Mouse (Mus musculus) kidney, embryonic 14.5 days (tissue): Measurements from ENCODE around the gene Mrpl51. TPM values are rescaled to one million over a fixed set of nuclear protein-coding genes. Genes with fewer than 3 reads are reported as not detected.

ENCODE experiments used
- ATAC-seq: fragments of 200-750 bp; cut with Nextera tagmentation; 2 replicates; pipeline ENCODE4 v1.8.0; 2017; ENCODE audit warnings: moderate number of reproducible peaks, mild to moderate bottlenecking, moderate TSS enrichment, moderate library complexity; ENCODE audit not compliant: low FRiP score, low TSS enrichment
- H3K27ac ChIP-seq: fragments of 300-500 bp; sonication (generic); 2 replicates; pipeline ENCODE4 v1.5.1; 2014; ENCODE audit warnings: low read depth, mild to moderate bottlenecking, low read length, moderate library complexity, mixed read lengths
- H3K27me3 ChIP-seq: fragments of 300-500 bp; sonication (generic); 2 replicates; pipeline ENCODE4 v1.6.1; 2014; ENCODE audit warnings: mild to moderate bottlenecking, low read length; ENCODE audit not compliant: control insufficient read depth, insufficient read depth
- H3K36me3 ChIP-seq: fragments of 300-500 bp; sonication (generic); 2 replicates; pipeline ENCODE4 v1.6.1; 2014; ENCODE audit warnings: low read length, mixed read lengths; ENCODE audit not compliant: control insufficient read depth, insufficient read depth
- H3K4me1 ChIP-seq: fragments of 300-500 bp; sonication (generic); 2 replicates; pipeline ENCODE4 v1.6.1; 2014; ENCODE audit warnings: low read length, mixed read lengths; ENCODE audit not compliant: control insufficient read depth, insufficient read depth
- H3K4me2 ChIP-seq: fragments of 300-500 bp; sonication (generic); replicated peaks from 2 replicates; pipeline ENCODE4 v1.6.1; 2014; ENCODE audit warnings: low read depth, mild to moderate bottlenecking, low read length
- H3K4me3 ChIP-seq: fragments of 300-500 bp; sonication (generic); 2 replicates; pipeline ENCODE4 v1.5.1; 2014; ENCODE audit warnings: mild to moderate bottlenecking, low read length
- H3K9ac ChIP-seq: fragments of 300-500 bp; sonication (generic); 2 replicates; pipeline ENCODE4 v1.6.1; 2014; ENCODE audit warnings: low read depth, mild to moderate bottlenecking, low read length, moderate library complexity
- H3K9me3 ChIP-seq: fragments of 300-500 bp; sonication (generic); 2 replicates; pipeline ENCODE4 v1.6.1; 2016; ENCODE audit warnings: low read length; ENCODE audit not compliant: control insufficient read depth
- WGBS: fragments of 180-500 bp; shearing (Covaris S2); extraction: QIAGEN DNeasy Blood & Tissue Kit; methylation state at CpG from one replicate; pipeline ENCODE4 v1.1.7; 2014; 5-methylcytosine and 5-hydroxymethylcytosine counted together
- polyA plus RNA-seq: library from polyadenylated mRNA; unstranded; fragments of >200 nt; fragmentation: Nextera tagmentation; extraction: Ambion mirVana; gene quantifications from 2 replicates; pipeline ENCODE4 v1.2.1, GENCODE M21; 2014

Gene Mrpl51
- polyA plus RNA-seq, result 203 and 238 TPM in 2 replicates

GRCm38 (mm10) chr6:125191332-125192015 is at the start of gene Mrpl51, which contains the start of gene Ncapd2:
TSS of gene Mrpl51 (plus strand) at chr6:125191801.
TSS of gene Ncapd2 (minus strand) at chr6:125191701.
- Histone ChIP-seq H3K27ac (peak within 1 kb of the TSS; percentile 100), H3K9ac (peak within 1 kb of the TSS; percentile 81), H3K36me3 (peaks cover 52% of the 10 kb centered on the region), H3K4me1 (peaks cover 6% of the 10 kb centered on the region; the same call in 1 of the 2 replicates), H3K4me2 (peak within 1 kb of the TSS; percentile 63), H3K9me3 (no peaks in the 10 kb centered on the region), H3K4me3 (peak within 1 kb of the TSS; percentile 79), H3K27me3 (no peaks in the 10 kb centered on the region)
- peak; percentile 96 for ATAC-seq
- WGBS, result under 1% methylated on average over 54 of the region's 54 CpGs

GRCm38 (mm10) chr6:125142436-125142835 is 49.2 kb upstream of the Mrpl51 start:
- peaks cover 61% of the 10 kb centered on the region for H3K36me3 ChIP-seq
- 95% methylated on average over 8 of the region's 8 CpGs for WGBS

GRCm38 (mm10) chr6:125143128-125143527 is 48.5 kb upstream of the Mrpl51 start:
- H3K4me3 ChIP-seq, result no peak overlapping the region
- no peaks in the 10 kb centered on the region for H3K27me3 ChIP-seq
- H3K4me1 ChIP-seq, result peaks cover 23% of the 10 kb centered on the region
- H3K4me2 ChIP-seq, result no peak overlapping the region
- H3K36me3 ChIP-seq, result peaks cover 55% of the 10 kb centered on the region
- ATAC-seq, result no peak
- no peak overlapping the region for H3K9ac ChIP-seq
- 81% methylated on average over 3 of the region's 3 CpGs for WGBS
- H3K9me3 ChIP-seq, result no peaks in the 10 kb centered on the region
- H3K27ac ChIP-seq, result no peak overlapping the region

More at GRCm38 (mm10) chr6:125142436-125142835, 49.2 kb upstream of the Mrpl51 start:
- Histone ChIP-seq H3K9me3 (no peaks in the 10 kb centered on the region), H3K4me2 (no peak overlapping the region), H3K27ac (no peak overlapping the region), H3K4me1 (peaks cover 16% of the 10 kb centered on the region), H3K9ac (no peak overlapping the region), H3K27me3 (no peaks in the 10 kb centered on the region), H3K4me3 (no peak overlapping the region)
- no peak for ATAC-seq

DNA sequence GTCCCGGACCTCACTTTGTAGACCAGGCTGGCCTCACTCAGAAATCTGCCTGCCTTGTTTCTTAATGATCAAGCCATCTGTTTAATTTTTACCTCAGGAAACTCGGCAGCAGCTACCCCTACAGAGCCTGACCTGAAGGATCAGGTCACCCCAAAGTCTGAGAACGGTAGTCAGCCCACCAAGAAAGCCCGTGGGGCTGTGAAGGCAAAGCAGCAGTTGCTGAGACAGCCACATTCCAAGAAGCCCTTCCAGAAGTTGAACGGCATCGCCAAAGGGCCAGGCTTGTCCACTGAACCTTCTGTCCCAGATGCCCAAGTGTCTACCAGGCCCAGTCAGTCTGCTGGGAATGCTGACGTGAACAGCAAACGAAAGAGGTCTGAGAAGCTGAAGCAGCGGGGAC is 47.7 kb upstream of the Mrpl51 start:
- Histone ChIP-seq H3K4me3 (no peak overlapping the region), H3K36me3 (peaks cover 49% of the 10 kb centered on the region), H3K27ac (no peak overlapping the region), H3K9ac (no peak overlapping the region), H3K4me1 (peaks cover 31% of the 10 kb centered on the region), H3K9me3 (no peaks in the 10 kb centered on the region), H3K4me2 (no peak overlapping the region), H3K27me3 (no peaks in the 10 kb centered on the region)
- no peak for ATAC-seq
- WGBS, result 82% methylated on average over 9 of the region's 9 CpGs

GRCm38 (mm10) chr6:125145001-125145400 is 46.6 kb upstream of the Mrpl51 start, which contains the start of gene Iffo1:
TSS of gene Iffo1 (plus strand) at chr6:125145241.
- Histone ChIP-seq H3K36me3 (peaks cover 38% of the 10 kb centered on the region), H3K27ac (peak within 1 kb of the TSS; percentile 84), H3K9me3 (no peaks in the 10 kb centered on the region), H3K9ac (peak within 1 kb of the TSS; percentile 80), H3K4me1 (peaks cover 41% of the 10 kb centered on the region), H3K4me3 (peak within 1 kb of the TSS; percentile 57), H3K27me3 (no peaks in the 10 kb centered on the region), H3K4me2 (peak within 1 kb of the TSS; percentile 89)
- WGBS, result 0% methylated on average over 16 of the region's 16 CpGs
- peak; percentile 92 for ATAC-seq

DNA sequence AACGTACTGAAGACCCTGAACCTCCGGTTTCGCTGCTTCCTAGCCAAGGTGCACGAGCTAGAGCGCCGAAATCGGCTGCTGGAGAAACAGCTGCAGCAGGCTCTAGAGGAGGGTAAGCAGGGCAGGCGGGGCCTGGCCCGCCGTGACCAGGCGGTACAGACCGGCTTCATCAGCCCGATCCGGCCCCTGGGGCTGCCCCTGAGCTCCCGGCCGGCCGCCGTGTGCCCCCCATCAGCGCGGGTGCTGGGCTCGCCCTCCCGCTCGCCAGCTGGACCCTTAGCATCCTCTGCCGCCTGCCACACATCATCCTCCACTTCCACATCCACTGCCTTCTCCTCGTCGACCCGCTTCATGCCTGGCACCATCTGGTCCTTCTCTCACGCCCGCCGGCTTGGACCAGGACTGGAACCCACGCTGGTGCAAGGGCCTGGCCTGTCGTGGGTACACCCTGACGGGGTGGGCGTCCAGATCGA is 46.1 kb upstream of the Mrpl51 start:
- H3K4me1 ChIP-seq, result peaks cover 41% of the 10 kb centered on the region
- ATAC-seq, result peak; percentile 60
- 3% methylated on average over 35 of the region's 35 CpGs for WGBS
- peak overlapping the region; percentile 89 for H3K4me2 ChIP-seq
- H3K27me3 ChIP-seq, result no peaks in the 10 kb centered on the region
- peaks cover 32% of the 10 kb centered on the region for H3K36me3 ChIP-seq
- peak overlapping the region; percentile 80 for H3K9ac ChIP-seq
- H3K4me3 ChIP-seq, result peak overlapping the region; percentile 57
- no peaks in the 10 kb centered on the region for H3K9me3 ChIP-seq
- H3K27ac ChIP-seq, result peak overlapping the region; percentile 84

- H3K4me1 ChIP-seq, result peaks cover 41% of the 10 kb centered on the region
- no peak overlapping the region for H3K27ac ChIP-seq
Observed at GRCm38 (mm10) chr6:125146148-125146547, 45.5 kb upstream of the Mrpl51 start.

GRCm38 (mm10) chr6:125146797-125147196 is 44.8 kb upstream of the Mrpl51 start:
- Histone ChIP-seq H3K4me3 (0 out of 2 replicates have a peak overlapping the region, but pooled peaks have one; percentile 1), H3K36me3 (peaks cover 20% of the 10 kb centered on the region)

More at GRCm38 (mm10) chr6:125146148-125146547, 45.5 kb upstream of the Mrpl51 start:
- 52% methylated on average over 7 of the region's 7 CpGs for WGBS
- Histone ChIP-seq H3K27me3 (no peaks in the 10 kb centered on the region), H3K9ac (peak overlapping the region; percentile 80), H3K4me2 (peak overlapping the region; percentile 89), H3K9me3 (no peaks in the 10 kb centered on the region), H3K4me3 (peak overlapping the region; percentile 57), H3K36me3 (peaks cover 26% of the 10 kb centered on the region)
- no peak for ATAC-seq

GRCm38 (mm10) chr6:125147329-125147728 is 44.3 kb upstream of the Mrpl51 start:
- peaks cover 14% of the 10 kb centered on the region for H3K36me3 ChIP-seq
- no peak overlapping the region for H3K4me3 ChIP-seq
- peaks cover 41% of the 10 kb centered on the region for H3K4me1 ChIP-seq
- H3K4me2 ChIP-seq, result peak overlapping the region; percentile 89; the same call in 1 of the 2 replicates
- WGBS, result 34% methylated on average over 10 of the region's 10 CpGs
- H3K27me3 ChIP-seq, result no peaks in the 10 kb centered on the region
- H3K9ac ChIP-seq, result 0 out of 2 replicates have a peak overlapping the region, but pooled peaks have one; percentile 2
- no peaks in the 10 kb centered on the region for H3K9me3 ChIP-seq
- peak overlapping the region; percentile 78; the same call in 1 of the 2 replicates for H3K27ac ChIP-seq
- peak; percentile 21; the same call in 1 of the 2 replicates for ATAC-seq

More at GRCm38 (mm10) chr6:125146797-125147196, 44.8 kb upstream of the Mrpl51 start:
- H3K27me3 ChIP-seq, result no peaks in the 10 kb centered on the region
- H3K27ac ChIP-seq, result peak overlapping the region; percentile 25; the same call in 1 of the 2 replicates
- H3K4me1 ChIP-seq, result peaks cover 41% of the 10 kb centered on the region
- no peaks in the 10 kb centered on the region for H3K9me3 ChIP-seq
- peak overlapping the region; percentile 89 for H3K4me2 ChIP-seq
- ATAC-seq, result no peak
- H3K9ac ChIP-seq, result no peak overlapping the region
- WGBS, result 71% methylated on average over 4 of the region's 4 CpGs
